ENCODE assay signal across 12 mouse cellular contexts in genomic region chr7:45616277-45616676, GRCm38 (mm10). TPM values are rescaled to one million over a fixed set of nuclear protein-coding genes. Genes with fewer than 3 reads are reported as not detected.
DNase-seq lines count a peak whose midpoint lies in the region; ATAC-seq and TF ChIP-seq lines count a peak whose summit lies in the region.
"Had no signal": no experiment of that assay in that cellular context is flagged by ENCODE, and none has a peak within 500 bp of the region (broad histone marks: within the 10 kb centered on the region; RNA-seq: fewer than 3 reads in every experiment).

No protein-coding gene starts in this region.

- 0 out of 2 replicates have a peak, but pooled peaks have one; percentile 23 for ATAC-seq in heart, embryonic 16.5 days (replicated peaks; ENCODE audit: extremely low read depth, insufficient read depth, low FRiP score)
- ATAC-seq in kidney, postnatal 0 days (replicated peaks; ENCODE audit: low FRiP score, low read depth), result 0 out of 2 replicates have a peak, but pooled peaks have one; percentile 33
- ATAC-seq in midbrain, embryonic 11.5 days (ENCODE audit: low FRiP score), result no peak
- no peak for ATAC-seq in forebrain, embryonic 12.5 days (ENCODE audit: low FRiP score)
- ATAC-seq: CD4-positive, CD25-positive, alpha-beta regulatory T cell, adult 4 months had no signal

- no peak overlapping the region for H3K9ac ChIP-seq in heart, embryonic 16.5 days (ENCODE audit: low read length)
- no peak overlapping the region for H3K9ac ChIP-seq in kidney, postnatal 0 days (ENCODE audit: low read depth, low read length)
- no peak overlapping the region for H3K9ac ChIP-seq in midbrain, embryonic 11.5 days (ENCODE audit: low read length)
- no peak overlapping the region for H3K9ac ChIP-seq in forebrain, embryonic 12.5 days

- no peaks in the 10 kb centered on the region for H3K36me3 ChIP-seq in heart, embryonic 16.5 days (ENCODE audit: control insufficient read depth, insufficient read depth)
- H3K36me3 ChIP-seq in kidney, postnatal 0 days (ENCODE audit: insufficient read depth, low read length), result no peaks in the 10 kb centered on the region
- no peaks in the 10 kb centered on the region for H3K36me3 ChIP-seq in midbrain, embryonic 11.5 days (ENCODE audit: control insufficient read depth, insufficient read depth, low read length)
- no peaks in the 10 kb centered on the region for H3K36me3 ChIP-seq in forebrain, embryonic 12.5 days (replicated peaks)

- WGBS in heart, embryonic 16.5 days, result 24% methylated on average over 6 of the region's 6 CpGs
- WGBS in kidney, postnatal 0 days, result 25% methylated on average over 6 of the region's 6 CpGs
- WGBS in midbrain, embryonic 11.5 days, result 24% methylated on average over 6 of the region's 6 CpGs
- WGBS in forebrain, embryonic 12.5 days, result 22% methylated on average over 6 of the region's 6 CpGs

- peaks cover 2% of the 10 kb centered on the region; the same call in 1 of the 2 replicates for H3K4me1 ChIP-seq in heart, embryonic 16.5 days (ENCODE audit: control insufficient read depth, insufficient read depth, low read length)
- 0 out of 2 replicates have a peak, but pooled peaks cover 10% of the 10 kb centered on the region for H3K4me1 ChIP-seq in kidney, postnatal 0 days (replicated peaks; ENCODE audit: insufficient read depth, low read length)
- no peaks in the 10 kb centered on the region for H3K4me1 ChIP-seq in midbrain, embryonic 11.5 days (ENCODE audit: control insufficient read depth, insufficient read depth, low read length)
- peaks cover 4% of the 10 kb centered on the region; the same call in 1 of the 2 replicates for H3K4me1 ChIP-seq in forebrain, embryonic 12.5 days

- H3K27me3 ChIP-seq in heart, embryonic 16.5 days (ENCODE audit: control insufficient read depth, insufficient read depth, low read length), result peaks cover 34% of the 10 kb centered on the region
- H3K27me3 ChIP-seq in kidney, postnatal 0 days (ENCODE audit: insufficient read depth, low read length), result peaks cover 6% of the 10 kb centered on the region; the same call in 1 of the 2 replicates
- H3K27me3 ChIP-seq in midbrain, embryonic 11.5 days (ENCODE audit: control insufficient read depth, insufficient read depth, low read length), result peaks cover 17% of the 10 kb centered on the region
- H3K27me3 ChIP-seq in forebrain, embryonic 12.5 days, result peaks cover 55% of the 10 kb centered on the region

- H3K4me3 ChIP-seq in heart, embryonic 16.5 days (ENCODE audit: low read length), result no peak overlapping the region
- no peak overlapping the region for H3K4me3 ChIP-seq in kidney, postnatal 0 days (replicated peaks; ENCODE audit: low read depth, low read length)
- no peak overlapping the region for H3K4me3 ChIP-seq in midbrain, embryonic 11.5 days (ENCODE audit: low read depth, low read length)
- no peak overlapping the region for H3K4me3 ChIP-seq in forebrain, embryonic 12.5 days (replicated peaks)
- H3K4me3 ChIP-seq: left cerebral cortex, adult 2 months had no signal

- H3K27ac ChIP-seq in heart, embryonic 16.5 days (ENCODE audit: low read length), result no peak overlapping the region
- no peak overlapping the region for H3K27ac ChIP-seq in kidney, postnatal 0 days
- H3K27ac ChIP-seq in midbrain, embryonic 11.5 days (ENCODE audit: low read depth, low read length), result no peak overlapping the region
- no peak overlapping the region for H3K27ac ChIP-seq in forebrain, embryonic 12.5 days
- H3K27ac ChIP-seq: left cerebral cortex, adult 2 months had no signal

- H3K9me3 ChIP-seq in heart, embryonic 16.5 days (replicated peaks; ENCODE audit: control insufficient read depth, low read length), result no peaks in the 10 kb centered on the region
- H3K9me3 ChIP-seq in kidney, postnatal 0 days (replicated peaks; ENCODE audit: low read length), result no peaks in the 10 kb centered on the region
- no peaks in the 10 kb centered on the region for H3K9me3 ChIP-seq in midbrain, embryonic 11.5 days (ENCODE audit: control insufficient read depth, low read length)
- H3K9me3 ChIP-seq in forebrain, embryonic 12.5 days, result no peaks in the 10 kb centered on the region

- no peak for DNase-seq in heart, adult 9 months (ENCODE audit: low spot score in 2 of 2)
- DNase-seq in testis, postnatal 10 days (ENCODE audit: low spot score), result peak; percentile 61
- no peak for DNase-seq in testis, postnatal 14 days (ENCODE audit: low spot score)
- no peak for DNase-seq in kidney, postnatal 0 days (ENCODE audit: low spot score)
- no peak for DNase-seq in midbrain, embryonic 11.5 days (ENCODE audit: low spot score, missing footprints)
- DNase-seq in right cerebral cortex, postnatal 14 days, result no peak
- DNase-seq: cerebellum, adult 8-10 months had no signal

- no peak overlapping the region for H3K4me2 ChIP-seq in heart, embryonic 16.5 days (ENCODE audit: low read depth, low read length)
- no peak overlapping the region for H3K4me2 ChIP-seq in kidney, postnatal 0 days (ENCODE audit: low read length)
- H3K4me2 ChIP-seq in midbrain, embryonic 11.5 days, result no peak overlapping the region
- H3K4me2 ChIP-seq in forebrain, embryonic 12.5 days, result no peak overlapping the region

- no peak for TF ChIP-seq CTCF in kidney, postnatal 0 days (IDR thresholded peaks at IDR 0.05; ENCODE audit: low read depth)

RNA-seq across cellular contexts. Expression of gene Fut1, which starts 0.8 kb away (rescaled TPM):
- polyA plus RNA-seq in heart, embryonic 16.5 days (2015; fragmentation: Nextera tagmentation; extraction: Ambion mirVana), result 0.15 and 0.83 TPM in 2 replicates
- polyA plus RNA-seq in kidney, postnatal 0 days (2015; fragmentation: Nextera tagmentation; extraction: Ambion mirVana), result 0.08 and 0.26 TPM in 2 replicates
- not detected in 2 replicates for polyA plus RNA-seq in midbrain, embryonic 11.5 days (2014; fragmentation: Nextera tagmentation; extraction: Ambion mirVana)
- 0.10 and 0.24 TPM in 2 replicates for polyA plus RNA-seq in forebrain, embryonic 12.5 days (2016; fragmentation: Nextera tagmentation; extraction: Ambion mirVana)
- polyA plus RNA-seq: CD4-positive, CD25-positive, alpha-beta regulatory T cell, adult 4 months; liver, embryonic 16.5 days had no signal

RNA-seq across cellular contexts. Expression of gene Fgf21, which starts 1.0 kb away (rescaled TPM):
- polyA plus RNA-seq in heart, embryonic 16.5 days (2015; fragmentation: Nextera tagmentation; extraction: Ambion mirVana), result 1.5 and 1.7 TPM in 2 replicates
- polyA plus RNA-seq in kidney, postnatal 0 days (2015; fragmentation: Nextera tagmentation; extraction: Ambion mirVana), result 0.12 TPM in 1 of 2 replicates, not detected in the other
- not detected in 2 replicates for polyA plus RNA-seq in midbrain, embryonic 11.5 days (2014; fragmentation: Nextera tagmentation; extraction: Ambion mirVana)
- not detected in 2 replicates for polyA plus RNA-seq in forebrain, embryonic 12.5 days (2016; fragmentation: Nextera tagmentation; extraction: Ambion mirVana)
- polyA plus RNA-seq: CD4-positive, CD25-positive, alpha-beta regulatory T cell, adult 4 months; liver, embryonic 16.5 days had no signal

RNA-seq across cellular contexts. Expression of gene Izumo1, which starts 5.3 kb away (rescaled TPM):
- 0.21 and 0.26 TPM in 2 replicates for polyA plus RNA-seq in heart, embryonic 16.5 days (2015; fragmentation: Nextera tagmentation; extraction: Ambion mirVana)
- polyA plus RNA-seq in kidney, postnatal 0 days (2015; fragmentation: Nextera tagmentation; extraction: Ambion mirVana), result 0.17 and 0.29 TPM in 2 replicates
- 0.10 and 0.29 TPM in 2 replicates for polyA plus RNA-seq in midbrain, embryonic 11.5 days (2014; fragmentation: Nextera tagmentation; extraction: Ambion mirVana)
- polyA plus RNA-seq in forebrain, embryonic 12.5 days (2016; fragmentation: Nextera tagmentation; extraction: Ambion mirVana), result 0.13 TPM in 1 of 2 replicates, not detected in the other
- polyA plus RNA-seq: CD4-positive, CD25-positive, alpha-beta regulatory T cell, adult 4 months had no signal

RNA-seq across cellular contexts. Expression of gene Rasip1, which starts 11.0 kb away (rescaled TPM):
- polyA plus RNA-seq in heart, embryonic 16.5 days (2015; fragmentation: Nextera tagmentation; extraction: Ambion mirVana), result 15.4 and 16.3 TPM in 2 replicates
- polyA plus RNA-seq in kidney, postnatal 0 days (2015; fragmentation: Nextera tagmentation; extraction: Ambion mirVana), result 16.9 and 21.1 TPM in 2 replicates
- polyA plus RNA-seq in midbrain, embryonic 11.5 days (2014; fragmentation: Nextera tagmentation; extraction: Ambion mirVana), result 4.0 and 4.7 TPM in 2 replicates
- polyA plus RNA-seq in forebrain, embryonic 12.5 days (2016; fragmentation: Nextera tagmentation; extraction: Ambion mirVana), result 8.3 and 8.9 TPM in 2 replicates

RNA-seq across cellular contexts. Expression of gene Mamstr, which starts 23.5 kb away (rescaled TPM):
- polyA plus RNA-seq in heart, embryonic 16.5 days (2015; fragmentation: Nextera tagmentation; extraction: Ambion mirVana), result 7.6 and 9.0 TPM in 2 replicates
- 3.9 and 4.8 TPM in 2 replicates for polyA plus RNA-seq in kidney, postnatal 0 days (2015; fragmentation: Nextera tagmentation; extraction: Ambion mirVana)
- 1.8 and 2.1 TPM in 2 replicates for polyA plus RNA-seq in midbrain, embryonic 11.5 days (2014; fragmentation: Nextera tagmentation; extraction: Ambion mirVana)
- 2.6 and 3.1 TPM in 2 replicates for polyA plus RNA-seq in forebrain, embryonic 12.5 days (2016; fragmentation: Nextera tagmentation; extraction: Ambion mirVana)

Comparison
In these comparisons a context has a peak if more than half of its experiments do, and no peak if none do; other contexts are left out.
1. ATAC-seq: peak in heart, embryonic 16.5 days (single experiment) and kidney, postnatal 0 days (single experiment); none in midbrain, embryonic 11.5 days (single experiment) and forebrain, embryonic 12.5 days (single experiment).